Mouse (Mus musculus): ENCODE measurements around the gene Alox8. TPM values are rescaled to one million over a fixed set of nuclear protein-coding genes. Genes with fewer than 3 reads are reported as not detected.

The Alox8 gene
- polyA plus RNA-seq, 1 experiment: not detected

DNA sequence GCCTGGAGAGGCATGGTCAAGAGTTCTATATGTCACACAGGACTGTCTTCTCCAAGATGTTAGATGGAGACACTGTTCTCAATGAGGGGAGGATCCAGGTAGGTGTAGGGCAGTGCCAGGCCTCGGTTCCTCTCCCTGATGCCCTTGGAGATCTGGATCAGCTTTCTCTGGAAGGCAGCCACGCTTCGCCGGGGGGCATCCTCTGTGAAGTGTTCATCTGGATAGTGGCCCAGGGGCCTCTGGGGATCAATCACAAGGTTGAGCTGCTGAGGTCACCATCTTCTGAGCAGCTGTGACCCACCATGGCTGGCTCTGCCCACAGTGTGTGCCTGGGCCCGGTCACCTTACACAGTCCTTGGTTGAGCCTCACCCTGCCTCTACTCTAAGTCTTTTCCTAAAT lies 12.6 kb downstream of the Alox8 start:
- H3K27me3 ChIP-seq (ENCODE audit: control insufficient read depth, insufficient read depth, low read length): no peaks in the 10 kb centered on the region
- H3K4me1 ChIP-seq (ENCODE audit: control insufficient read depth, insufficient read depth, insufficient read length, low read length): no peaks in the 10 kb centered on the region
- TF ChIP-seq CTCF (IDR thresholded peaks at IDR 0.05; ENCODE audit: extremely low read depth, insufficient read length, insufficient replicate concordance, low read depth, low read length) (no peak), POLR2A (IDR thresholded peaks at IDR 0.05; ENCODE audit: low read depth, low read length) (no peak)
- no peak overlapping the region for H3K27ac ChIP-seq (ENCODE audit: insufficient read depth, low read depth, low read length)
- no peak overlapping the region for H3K4me3 ChIP-seq (ENCODE audit: low read depth, low read length)
- WGBS: 87% methylated on average over 5 of the region's 5 CpGs
- H3K36me3 ChIP-seq (ENCODE audit: control insufficient read depth, insufficient read depth, low read length): no peaks in the 10 kb centered on the region

- no peak overlapping the region for H3K4me3 ChIP-seq (ENCODE audit: low read depth, low read length)
- no peak overlapping the region for H3K27ac ChIP-seq (ENCODE audit: insufficient read depth, low read depth, low read length)
- H3K27me3 ChIP-seq (ENCODE audit: control insufficient read depth, insufficient read depth, low read length): no peaks in the 10 kb centered on the region
- TF ChIP-seq POLR2A (IDR thresholded peaks at IDR 0.05; ENCODE audit: low read depth, low read length) (no peak), CTCF (IDR thresholded peaks at IDR 0.05; ENCODE audit: extremely low read depth, insufficient read length, insufficient replicate concordance, low read depth, low read length) (no peak)
- WGBS: 74% methylated on average over 4 of the region's 4 CpGs
- H3K4me1 ChIP-seq (ENCODE audit: control insufficient read depth, insufficient read depth, insufficient read length, low read length): no peaks in the 10 kb centered on the region
- no peaks in the 10 kb centered on the region for H3K36me3 ChIP-seq (ENCODE audit: control insufficient read depth, insufficient read depth, low read length)
Observed at GRCm38 (mm10) chr11:69180120-69180519, 17.5 kb downstream of the Alox8 start.

- 50% methylated on average over 3 of the region's 3 CpGs for WGBS
- H3K4me3 ChIP-seq (ENCODE audit: low read depth, low read length): no peak overlapping the region
- no peaks in the 10 kb centered on the region for H3K36me3 ChIP-seq (ENCODE audit: control insufficient read depth, insufficient read depth, low read length)
- no peak overlapping the region for H3K27ac ChIP-seq (ENCODE audit: insufficient read depth, low read depth, low read length)
- H3K27me3 ChIP-seq (ENCODE audit: control insufficient read depth, insufficient read depth, low read length): no peaks in the 10 kb centered on the region
- no peaks in the 10 kb centered on the region for H3K4me1 ChIP-seq (ENCODE audit: control insufficient read depth, insufficient read depth, insufficient read length, low read length)
- TF ChIP-seq CTCF (IDR thresholded peaks at IDR 0.05; ENCODE audit: extremely low read depth, insufficient read length, insufficient replicate concordance, low read depth, low read length) (no peak), POLR2A (IDR thresholded peaks at IDR 0.05; ENCODE audit: low read depth, low read length) (no peak)
Observed at GRCm38 (mm10) chr11:69179512-69179911, 18.1 kb downstream of the Alox8 start.

DNA sequence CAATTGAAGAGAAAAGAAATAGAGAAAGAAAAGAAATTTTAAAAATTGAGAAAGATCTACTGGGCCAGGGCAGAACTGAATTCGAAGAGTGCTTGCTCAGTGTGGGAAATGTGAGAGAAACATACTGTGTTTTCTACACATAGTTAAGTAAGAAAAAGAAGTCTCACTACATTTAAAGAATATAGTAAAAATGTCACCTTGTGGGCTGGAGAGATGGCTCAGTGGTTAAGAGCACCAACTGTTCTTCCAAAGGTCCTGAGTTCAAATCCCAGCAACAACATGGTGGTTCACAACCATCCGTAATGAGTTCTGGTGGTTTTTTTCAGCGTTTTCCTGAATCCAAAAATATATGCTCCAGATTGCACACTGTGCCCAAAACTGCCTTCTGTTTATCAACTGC lies 19.1 kb downstream of the Alox8 start:
- no peak overlapping the region for H3K27ac ChIP-seq (ENCODE audit: insufficient read depth, low read depth, low read length)
- WGBS: 72% methylated on average over 3 of the region's 3 CpGs
- no peaks in the 10 kb centered on the region for H3K27me3 ChIP-seq (ENCODE audit: control insufficient read depth, insufficient read depth, low read length)
- no peak overlapping the region for H3K4me3 ChIP-seq (ENCODE audit: low read depth, low read length)
- H3K4me1 ChIP-seq (ENCODE audit: control insufficient read depth, insufficient read depth, insufficient read length, low read length): no peaks in the 10 kb centered on the region
- H3K36me3 ChIP-seq (ENCODE audit: control insufficient read depth, insufficient read depth, low read length): no peaks in the 10 kb centered on the region
- no peak for TF ChIP-seq POLR2A (IDR thresholded peaks at IDR 0.05; ENCODE audit: low read depth, low read length)
- no peak for TF ChIP-seq CTCF (IDR thresholded peaks at IDR 0.05; ENCODE audit: extremely low read depth, insufficient read length, insufficient replicate concordance, low read depth, low read length)

- no peaks in the 10 kb centered on the region for H3K27me3 ChIP-seq (ENCODE audit: control insufficient read depth, insufficient read depth, low read length)
- no peaks in the 10 kb centered on the region for H3K36me3 ChIP-seq (ENCODE audit: control insufficient read depth, insufficient read depth, low read length)
- WGBS: 78% methylated on average over 7 of the region's 7 CpGs
- no peaks in the 10 kb centered on the region for H3K4me1 ChIP-seq (ENCODE audit: control insufficient read depth, insufficient read depth, insufficient read length, low read length)
- no peak overlapping the region for H3K27ac ChIP-seq (ENCODE audit: insufficient read depth, low read depth, low read length)
- no peak overlapping the region for H3K4me3 ChIP-seq (ENCODE audit: low read depth, low read length)
- no peak for TF ChIP-seq POLR2A (IDR thresholded peaks at IDR 0.05; ENCODE audit: low read depth, low read length)
- TF ChIP-seq CTCF (IDR thresholded peaks at IDR 0.05; ENCODE audit: extremely low read depth, insufficient read length, insufficient replicate concordance, low read depth, low read length): no peak
Observed at GRCm38 (mm10) chr11:69174722-69175121, 22.9 kb downstream of the Alox8 start.

DNA sequence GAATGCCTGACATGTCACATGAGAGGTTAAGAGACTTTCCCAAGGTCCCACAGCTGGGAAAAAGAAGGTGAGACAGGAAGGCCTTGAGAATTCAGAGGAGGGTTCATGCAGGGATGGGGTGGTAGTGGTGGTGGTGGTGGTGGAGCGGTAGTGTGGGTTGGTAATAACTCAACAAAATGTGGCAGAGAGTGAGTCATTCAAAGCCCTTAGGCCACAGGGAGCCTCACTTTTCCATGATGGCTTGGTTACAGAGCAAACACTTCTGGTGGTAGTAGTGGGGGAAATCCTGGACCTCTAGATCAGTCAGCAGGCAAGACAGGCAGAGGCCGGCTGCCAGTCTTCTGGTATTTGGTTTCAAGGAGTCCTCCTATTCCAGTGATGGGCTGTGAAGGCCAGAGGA lies 25.0 kb downstream of the Alox8 start:
- no peaks in the 10 kb centered on the region for H3K4me1 ChIP-seq (ENCODE audit: control insufficient read depth, insufficient read depth, insufficient read length, low read length)
- TF ChIP-seq CTCF (IDR thresholded peaks at IDR 0.05; ENCODE audit: extremely low read depth, insufficient read length, insufficient replicate concordance, low read depth, low read length) (no peak), POLR2A (IDR thresholded peaks at IDR 0.05; ENCODE audit: low read depth, low read length) (no peak)

DNA sequence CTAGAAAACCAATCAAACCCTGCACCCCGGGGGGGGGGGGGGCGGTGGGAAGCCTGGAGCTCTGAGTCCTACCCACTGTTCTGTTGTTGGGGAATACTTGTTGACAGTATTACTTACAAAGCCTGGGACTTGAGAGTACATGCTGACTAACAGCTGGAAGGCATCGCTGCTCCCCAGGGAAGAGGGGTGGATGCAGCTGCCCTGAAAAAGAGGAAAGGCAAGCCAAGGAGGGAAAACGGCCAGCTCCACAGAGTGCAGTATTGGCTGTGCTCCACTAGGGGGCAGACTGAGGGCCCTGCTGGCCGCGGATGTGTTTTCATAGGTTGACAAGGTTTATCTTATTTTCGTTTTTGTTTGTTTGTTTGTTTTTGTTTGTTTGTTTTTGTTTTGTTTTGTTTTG lies 26.0 kb downstream of the Alox8 start:
- H3K4me1 ChIP-seq (ENCODE audit: control insufficient read depth, insufficient read depth, insufficient read length, low read length): no peaks in the 10 kb centered on the region
- no peaks in the 10 kb centered on the region for H3K27me3 ChIP-seq (ENCODE audit: control insufficient read depth, insufficient read depth, low read length)
- H3K4me3 ChIP-seq (ENCODE audit: low read depth, low read length): no peak overlapping the region
- no peak overlapping the region for H3K27ac ChIP-seq (ENCODE audit: insufficient read depth, low read depth, low read length)
- H3K36me3 ChIP-seq (ENCODE audit: control insufficient read depth, insufficient read depth, low read length): no peaks in the 10 kb centered on the region
- WGBS: 27% methylated on average over 7 of the region's 7 CpGs
- TF ChIP-seq POLR2A (IDR thresholded peaks at IDR 0.05; ENCODE audit: low read depth, low read length) (no peak), CTCF (IDR thresholded peaks at IDR 0.05; ENCODE audit: extremely low read depth, insufficient read length, insufficient replicate concordance, low read depth, low read length) (peak; percentile 77; the same call in 1 of the 2 replicates)

More for the DNA sequence above, 25.0 kb downstream of the Alox8 start:
- WGBS: 86% methylated on average over 2 of the region's 2 CpGs
- Histone ChIP-seq H3K36me3 (ENCODE audit: control insufficient read depth, insufficient read depth, low read length) (no peaks in the 10 kb centered on the region), H3K27ac (ENCODE audit: insufficient read depth, low read depth, low read length) (no peak overlapping the region), H3K27me3 (ENCODE audit: control insufficient read depth, insufficient read depth, low read length) (no peaks in the 10 kb centered on the region), H3K4me3 (ENCODE audit: low read depth, low read length) (no peak overlapping the region)

- no peaks in the 10 kb centered on the region for H3K36me3 ChIP-seq (ENCODE audit: control insufficient read depth, insufficient read depth, low read length)
- no peak overlapping the region for H3K27ac ChIP-seq (ENCODE audit: insufficient read depth, low read depth, low read length)
- H3K27me3 ChIP-seq (ENCODE audit: control insufficient read depth, insufficient read depth, low read length): no peaks in the 10 kb centered on the region
- 80% methylated on average over 12 of the region's 12 CpGs for WGBS
- no peak overlapping the region for H3K4me3 ChIP-seq (ENCODE audit: low read depth, low read length)
- H3K4me1 ChIP-seq (ENCODE audit: control insufficient read depth, insufficient read depth, insufficient read length, low read length): no peaks in the 10 kb centered on the region
- TF ChIP-seq POLR2A (IDR thresholded peaks at IDR 0.05; ENCODE audit: low read depth, low read length) (no peak), CTCF (IDR thresholded peaks at IDR 0.05; ENCODE audit: extremely low read depth, insufficient read length, insufficient replicate concordance, low read depth, low read length) (no peak)
Observed at GRCm38 (mm10) chr11:69169313-69169712, 28.3 kb downstream of the Alox8 start.
